Mouse (Mus musculus) right cerebral cortex, adult 2 months (tissue): ENCODE measurements around the gene 9430097D07Rik.

Source experiments
- DNase-seq, 2 experiments: peaks; one replicate each; pipeline ENCODE4 v3.0.0; 2021 to 2022; ENCODE audit warnings: low spot score in 2 of 2

Gene 9430097D07Rik

DNA sequence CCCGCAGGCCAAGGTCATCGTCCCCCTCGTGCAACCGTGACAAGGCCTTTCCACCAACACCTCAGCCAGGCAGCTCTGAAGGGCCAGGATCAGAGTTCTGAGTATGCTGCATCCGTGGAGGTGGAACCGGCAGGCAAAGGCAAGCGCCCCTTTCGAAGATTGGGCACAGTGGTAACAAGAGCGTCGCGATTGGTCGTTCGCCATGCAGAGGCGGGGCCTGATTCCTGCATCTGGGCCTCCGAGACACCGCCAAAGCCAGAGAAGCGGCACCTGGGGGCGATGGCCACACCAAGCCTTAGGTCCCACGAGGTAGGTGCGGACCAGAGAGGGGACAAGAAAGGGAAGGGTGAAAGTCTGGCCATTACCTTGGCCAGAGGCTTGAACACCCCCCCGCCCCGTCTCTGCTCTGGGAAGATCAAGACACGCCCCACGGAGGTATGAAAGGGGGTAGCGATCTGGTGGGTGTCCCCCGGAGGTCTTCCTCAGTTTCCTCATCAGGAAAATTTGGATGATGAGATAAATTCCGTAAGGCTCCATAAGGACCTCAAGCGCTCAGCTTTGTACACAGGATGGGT, at the start of gene 9430097D07Rik:
TSS of gene 9430097D07Rik (minus strand) at position 99 of the 575 bp plus-strand sequence.
- peak; percentile 76 to 83 for DNase-seq

DNA sequence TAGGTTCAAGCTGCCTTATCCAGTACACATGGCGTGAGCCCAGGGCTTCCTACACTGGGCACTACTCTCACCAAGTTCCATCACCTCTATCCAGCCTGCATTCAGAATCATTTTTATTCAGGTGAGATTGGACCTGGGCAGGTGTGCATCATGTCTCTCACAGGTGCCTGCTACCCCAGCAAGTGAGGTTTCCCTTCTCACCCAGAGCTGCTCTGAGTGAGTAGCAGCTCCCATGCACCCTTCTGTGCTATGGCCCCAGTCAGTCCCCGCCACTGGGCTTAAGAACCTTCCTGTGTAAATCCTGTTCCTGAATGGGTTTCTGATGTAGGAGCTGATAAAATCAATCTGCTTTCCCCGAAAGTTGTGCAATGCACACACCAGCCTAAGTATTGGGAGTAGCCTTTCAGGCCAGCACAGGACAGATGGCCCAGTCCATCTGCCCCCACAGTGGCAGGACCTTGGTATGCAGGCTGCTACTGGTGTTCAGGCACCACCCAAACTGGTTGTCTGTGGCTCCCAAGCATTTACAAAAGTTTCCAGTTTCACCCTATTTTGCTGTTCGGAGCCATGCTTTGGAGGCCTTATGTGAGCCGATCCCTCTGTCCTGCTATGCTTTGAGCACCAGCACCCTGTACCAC, 48.7 kb upstream of the 9430097D07Rik start:
- DNase-seq: no peak

DNA sequence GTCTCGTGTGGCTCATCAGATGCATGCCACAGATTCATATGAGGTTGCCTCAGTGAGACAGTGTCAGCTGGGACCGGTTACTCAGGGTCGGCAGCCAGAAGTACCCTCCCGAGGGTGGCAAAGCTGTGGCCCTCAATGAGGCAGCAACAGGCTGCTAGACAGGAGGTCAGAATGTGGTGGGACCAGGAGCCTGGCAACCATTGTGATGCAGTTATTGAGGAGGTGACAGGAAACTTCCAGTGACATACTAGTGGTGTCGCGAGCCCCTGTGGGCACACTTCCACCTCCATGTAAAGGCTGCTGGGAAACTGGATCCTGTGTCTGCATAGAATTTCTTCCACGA, 46.0 kb upstream of the 9430097D07Rik start, which contains the start of gene Ak1:
TSS of gene Ak1 (plus strand) at position 242 of the 343 bp plus-strand sequence.
- no peak for DNase-seq

DNA sequence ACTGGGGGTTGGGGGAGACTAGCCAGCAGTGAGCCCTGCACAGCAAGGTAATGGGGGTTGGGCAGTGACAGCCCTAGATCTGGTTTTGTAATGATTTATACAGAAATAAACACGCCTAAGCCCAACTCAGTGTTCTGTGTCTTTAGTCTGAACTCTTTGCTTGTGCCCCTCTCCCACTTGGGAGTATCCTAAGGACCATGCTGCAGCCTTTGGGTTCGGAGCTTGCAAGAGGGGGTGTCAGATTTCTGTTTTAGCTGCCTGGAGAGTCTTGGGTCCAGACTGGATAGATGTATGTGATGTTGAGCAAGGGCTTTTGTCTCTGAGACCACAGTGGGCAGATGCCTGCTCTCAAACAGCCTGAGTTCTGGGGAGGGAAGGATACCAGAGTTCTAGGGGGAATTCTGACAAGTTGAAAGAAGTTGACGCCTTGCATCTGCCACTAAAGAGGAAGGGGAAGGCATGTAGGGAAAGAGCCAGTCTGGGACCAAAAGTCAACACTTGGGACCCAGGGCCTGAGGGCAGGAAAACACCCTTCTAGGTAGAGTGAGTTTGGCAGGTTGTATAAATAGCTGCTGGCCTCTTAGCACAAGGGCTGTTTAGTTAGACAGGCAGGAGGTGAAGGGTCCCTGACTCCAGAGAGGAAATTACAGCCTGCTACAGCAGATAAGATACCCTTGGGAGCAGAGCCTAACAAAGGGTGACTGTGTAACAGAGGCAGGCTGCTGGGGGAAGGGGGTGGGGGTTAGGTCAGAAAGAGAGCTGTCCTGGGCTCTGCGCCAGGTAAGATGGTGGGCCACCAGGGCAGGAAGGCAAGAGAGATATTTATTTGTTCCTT, 45.4 kb upstream of the 9430097D07Rik start:
- no peak for DNase-seq

DNA sequence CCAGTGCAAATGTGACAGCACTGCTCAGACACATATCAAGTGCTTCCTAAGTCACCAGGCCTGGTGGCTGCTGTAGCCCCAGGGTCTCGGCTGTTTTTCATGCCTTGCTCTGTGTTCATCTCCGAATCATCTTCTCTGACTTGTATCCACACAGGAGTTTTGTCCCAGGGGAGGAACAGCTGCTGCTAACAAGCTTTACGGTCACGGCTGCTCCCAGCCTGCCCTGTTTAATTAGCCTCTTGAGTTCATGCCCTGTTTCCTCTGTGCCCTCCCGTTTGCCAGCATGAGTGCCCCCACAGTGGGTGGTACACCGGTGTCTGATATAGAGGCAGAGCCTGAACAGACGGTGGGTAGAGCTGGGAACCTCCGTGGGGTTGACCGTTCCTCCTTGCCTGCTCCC, 42.6 kb upstream of the 9430097D07Rik start:
- DNase-seq: no peak

DNA sequence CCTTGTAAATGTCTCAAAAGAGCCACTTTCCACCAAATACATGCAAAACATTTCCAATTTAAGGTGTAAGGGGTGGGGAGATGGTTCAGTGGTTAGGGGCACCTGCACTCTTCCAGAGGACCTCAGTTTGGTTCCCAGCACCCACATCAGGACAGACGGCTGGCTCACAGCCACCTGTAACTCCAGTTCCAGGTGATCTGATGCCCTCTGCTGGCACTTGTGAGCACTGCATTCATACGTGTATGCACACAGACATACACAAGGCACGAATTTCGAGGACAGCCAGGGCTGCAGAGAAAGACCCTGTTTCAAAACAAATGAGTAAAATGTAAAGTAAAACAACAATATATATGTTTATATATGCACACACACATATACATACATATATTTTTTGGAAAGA, 42.1 kb upstream of the 9430097D07Rik start:
- DNase-seq: no peak

DNA sequence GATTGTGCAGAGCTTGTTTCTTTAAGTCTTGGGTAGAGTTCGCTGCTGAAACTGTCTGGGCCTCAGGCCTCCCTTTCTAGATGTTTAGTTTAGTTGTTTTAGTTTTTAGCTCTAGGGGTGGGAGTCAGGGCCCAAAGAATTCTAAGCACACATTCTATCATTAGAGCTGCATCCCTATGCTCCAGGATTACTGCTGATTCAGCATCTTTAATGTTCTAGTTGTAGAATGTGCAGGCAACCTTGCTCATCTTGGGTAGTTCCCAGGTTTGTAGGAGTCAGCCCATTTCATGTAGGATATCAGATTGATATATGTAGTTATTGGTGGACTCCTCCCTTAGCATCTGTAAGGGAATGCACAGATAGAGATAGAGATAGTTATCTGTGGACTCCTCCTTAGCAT, 41.6 kb upstream of the 9430097D07Rik start:
- no peak for DNase-seq

DNA sequence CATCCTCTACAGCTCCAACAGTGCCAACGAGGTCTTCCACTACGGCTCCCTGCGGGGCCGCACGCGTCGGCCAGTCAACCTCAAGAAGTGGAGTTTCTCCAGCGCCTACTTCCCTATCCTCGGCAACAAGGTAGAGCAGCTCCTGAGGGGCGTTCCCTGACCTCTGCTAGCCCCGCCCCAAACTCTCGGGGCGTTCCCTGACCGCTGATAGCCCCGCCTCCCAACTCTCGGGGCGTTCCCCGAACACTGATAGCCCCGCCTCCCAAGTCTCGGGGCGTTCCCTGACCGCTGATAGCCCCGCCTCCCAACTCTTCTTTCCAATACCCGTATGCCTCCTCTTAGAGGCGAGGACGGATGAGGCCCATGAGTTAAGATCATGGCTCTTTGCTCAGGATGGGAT, 36.8 kb upstream of the 9430097D07Rik start:
- no peak for DNase-seq

DNA sequence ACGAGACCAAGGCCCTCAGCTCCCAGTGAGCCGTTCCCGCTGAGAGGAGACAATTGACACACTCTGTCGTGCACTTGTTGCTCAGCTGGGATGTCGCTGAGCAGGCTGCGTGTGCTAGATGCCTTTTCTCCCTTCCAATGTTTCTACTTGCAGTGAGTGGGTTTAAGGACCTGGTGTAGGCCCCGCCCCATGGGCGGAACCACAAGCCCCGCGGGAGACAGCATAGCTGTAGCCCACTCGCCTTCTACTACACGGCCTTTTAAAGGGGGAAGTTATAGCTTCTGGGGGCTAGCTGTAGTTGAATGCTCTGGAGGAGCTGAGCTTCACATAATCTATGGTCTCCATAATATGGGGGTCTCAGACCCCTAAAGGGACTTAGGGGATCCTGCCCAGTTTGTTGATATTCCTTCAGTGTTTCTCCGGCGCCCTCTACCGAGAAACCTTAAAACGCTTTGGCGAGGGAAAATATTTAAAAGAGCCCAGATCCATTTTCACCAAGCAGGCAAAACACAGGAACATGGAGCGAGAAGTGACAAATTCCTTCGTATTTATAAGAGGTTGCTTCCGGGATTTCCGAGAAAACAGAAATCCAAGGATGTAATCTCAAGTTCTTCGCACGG, 35.2 kb upstream of the 9430097D07Rik start:
- peak; percentile 58 to 71 for DNase-seq

DNA sequence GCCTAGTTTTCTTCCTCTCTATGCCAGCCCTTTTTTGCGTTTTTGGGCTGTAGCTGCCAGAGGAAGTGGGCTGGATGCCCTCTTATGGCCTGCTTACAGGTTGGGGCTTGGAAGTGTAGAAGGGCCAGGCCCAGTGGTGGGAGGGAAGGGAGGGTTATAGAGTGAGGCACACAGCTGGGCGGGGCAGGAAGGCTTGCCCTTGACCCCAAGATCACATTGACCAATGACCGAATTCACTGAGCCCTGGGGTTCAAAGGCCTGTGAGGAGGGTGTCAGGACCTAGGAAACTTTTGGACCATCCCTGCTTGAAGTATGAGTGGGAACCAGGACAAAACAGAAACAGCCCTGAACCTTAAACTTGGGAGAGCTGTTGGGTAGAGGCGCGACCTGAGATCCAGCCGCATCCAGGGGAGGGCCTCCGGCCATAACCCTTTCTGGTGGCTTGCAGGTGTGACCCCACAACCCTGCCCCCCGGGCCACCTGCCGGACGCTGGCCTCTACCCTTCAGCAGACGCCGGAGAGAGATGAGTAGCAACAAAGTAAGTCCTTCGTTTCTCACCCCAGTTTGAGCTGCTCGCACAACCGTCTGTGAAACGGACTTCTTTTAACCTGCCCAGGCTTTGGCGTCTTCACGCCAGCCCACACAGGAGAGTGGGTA, 33.4 kb upstream of the 9430097D07Rik start:
- no peak for DNase-seq

DNA sequence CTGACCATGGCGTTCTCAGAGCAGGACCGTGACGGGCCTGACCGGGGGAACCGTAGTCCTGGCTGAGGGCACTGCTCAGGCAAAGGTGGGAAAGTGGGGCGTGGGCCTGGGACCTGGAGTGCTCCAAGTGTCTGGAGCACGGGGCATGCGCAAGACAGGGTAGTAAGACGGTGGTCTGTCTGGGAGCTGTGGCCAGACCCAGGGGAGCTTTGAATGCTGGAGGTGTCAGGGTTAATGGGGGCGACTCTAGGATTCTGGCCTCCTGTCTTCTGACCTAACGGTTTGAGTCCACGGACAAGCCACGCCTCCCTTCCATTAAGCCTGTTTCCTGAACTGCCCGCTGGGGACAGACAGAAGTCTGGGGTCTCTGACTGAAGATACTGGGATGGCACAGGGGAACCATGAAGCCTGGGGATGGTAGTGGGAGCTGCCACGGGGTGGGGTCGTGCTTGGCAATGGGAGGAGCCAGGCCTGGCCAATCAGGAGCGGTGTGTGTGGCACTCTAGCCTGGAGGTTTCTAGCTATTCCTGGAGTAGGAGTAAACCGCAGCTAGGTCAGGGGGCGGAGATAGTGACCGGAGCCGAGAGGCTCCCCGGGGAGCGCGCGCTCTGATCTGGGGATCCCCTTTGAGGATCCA, 32.8 kb upstream of the 9430097D07Rik start:
- peak; percentile 43 to 47 for DNase-seq

DNA sequence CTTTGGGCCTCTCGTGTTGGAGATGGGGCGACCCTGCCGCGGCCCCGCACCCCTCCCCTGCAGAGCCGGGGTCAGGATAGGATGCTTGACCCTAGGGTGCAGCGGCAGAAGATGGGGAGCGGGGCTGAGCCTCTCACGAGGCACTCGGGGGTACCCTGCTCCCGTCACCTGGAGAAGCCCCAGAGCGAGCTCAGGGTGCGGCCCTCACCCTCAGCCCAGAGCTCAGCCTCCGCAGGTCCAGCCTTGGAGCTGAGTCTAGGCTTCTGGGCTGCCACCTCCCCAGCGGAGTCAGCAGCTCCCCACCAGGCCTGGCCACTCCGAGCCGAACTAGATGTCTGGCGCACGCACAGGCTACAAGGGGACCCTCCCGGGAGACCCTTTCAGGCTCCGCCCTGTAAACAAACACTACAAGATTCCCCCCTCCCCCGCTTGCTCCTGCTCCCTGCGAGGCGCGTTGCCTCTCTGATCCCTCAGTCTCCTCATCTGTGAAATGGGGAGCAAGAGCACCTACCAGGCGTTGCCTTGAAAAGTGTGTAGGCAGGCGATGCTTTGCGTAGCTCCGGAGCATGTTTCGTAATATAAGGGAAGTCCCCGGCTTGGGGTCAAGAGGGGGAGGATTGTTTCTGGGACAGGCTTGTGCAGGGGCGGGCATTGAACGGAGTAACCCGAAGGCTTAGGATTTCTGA, 31.9 kb upstream of the 9430097D07Rik start:
- peak; percentile 55 to 60 for DNase-seq

DNA sequence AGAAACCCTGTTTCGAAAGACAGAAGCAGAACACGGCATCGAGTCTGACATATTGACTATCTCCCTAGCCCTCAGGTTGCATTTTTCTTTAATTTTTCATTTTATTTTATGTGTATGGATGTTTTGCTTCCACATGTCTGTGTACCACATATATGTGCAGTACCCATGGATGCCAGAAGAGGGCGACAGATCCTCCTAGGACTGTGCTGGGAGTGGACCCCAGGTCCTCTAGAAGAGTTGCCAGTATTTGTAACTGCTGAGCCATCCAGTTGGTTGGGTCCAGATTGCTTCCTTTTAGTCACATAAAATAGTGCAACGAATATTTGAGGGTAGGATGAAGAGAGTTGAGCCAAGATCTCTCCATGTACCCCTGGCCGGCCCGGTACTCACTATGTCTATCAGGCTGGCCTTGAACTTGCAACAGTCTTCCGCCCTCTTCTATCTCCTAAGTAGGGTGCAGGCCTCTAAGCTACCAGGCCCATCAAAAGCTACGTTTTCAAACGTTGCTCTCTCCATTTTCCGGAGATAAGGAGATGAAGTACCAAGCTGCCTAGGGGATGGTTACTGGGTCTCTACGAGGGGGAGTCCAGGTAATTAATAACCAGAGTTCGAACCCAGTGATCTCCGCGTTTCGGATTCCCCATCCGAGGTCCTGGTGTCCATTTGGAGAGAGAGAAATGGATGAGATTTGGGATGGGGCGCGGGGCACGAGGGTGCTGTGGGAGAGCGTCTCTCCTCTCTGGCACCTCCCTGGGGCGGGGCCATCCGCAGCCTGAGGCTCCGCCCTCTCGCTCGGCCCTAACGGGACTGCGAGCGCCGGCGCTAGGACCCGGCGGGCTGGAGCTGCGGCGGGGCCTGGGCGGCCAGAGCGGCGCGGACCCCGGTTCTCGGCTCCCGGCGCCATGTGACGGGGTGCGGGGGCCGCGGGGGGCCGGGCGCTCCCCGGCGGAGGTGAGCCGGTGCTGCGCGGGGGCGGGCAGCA, 31.0 kb upstream of the 9430097D07Rik start:
- DNase-seq: peak; percentile 71 to 81

DNA sequence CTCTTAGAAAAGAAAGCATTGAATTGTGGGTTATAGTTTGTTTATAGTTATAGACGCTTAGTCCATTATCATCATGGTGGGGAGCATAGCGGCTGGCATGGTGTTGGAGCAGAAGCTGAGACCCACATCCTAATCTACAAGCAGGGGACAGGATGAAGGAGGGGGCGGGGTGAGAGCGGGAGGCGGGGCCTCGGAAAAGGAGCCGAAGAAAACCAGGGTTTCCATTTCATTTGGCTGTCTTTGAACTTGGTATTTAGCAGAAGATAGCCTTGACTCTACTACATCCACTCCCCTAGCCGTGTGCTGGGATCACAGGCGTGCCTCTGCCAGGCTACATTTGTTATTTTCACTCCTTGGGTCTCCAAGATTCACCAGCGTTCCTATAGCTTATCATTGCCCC, 29.1 kb upstream of the 9430097D07Rik start:
- no peak for DNase-seq

DNA sequence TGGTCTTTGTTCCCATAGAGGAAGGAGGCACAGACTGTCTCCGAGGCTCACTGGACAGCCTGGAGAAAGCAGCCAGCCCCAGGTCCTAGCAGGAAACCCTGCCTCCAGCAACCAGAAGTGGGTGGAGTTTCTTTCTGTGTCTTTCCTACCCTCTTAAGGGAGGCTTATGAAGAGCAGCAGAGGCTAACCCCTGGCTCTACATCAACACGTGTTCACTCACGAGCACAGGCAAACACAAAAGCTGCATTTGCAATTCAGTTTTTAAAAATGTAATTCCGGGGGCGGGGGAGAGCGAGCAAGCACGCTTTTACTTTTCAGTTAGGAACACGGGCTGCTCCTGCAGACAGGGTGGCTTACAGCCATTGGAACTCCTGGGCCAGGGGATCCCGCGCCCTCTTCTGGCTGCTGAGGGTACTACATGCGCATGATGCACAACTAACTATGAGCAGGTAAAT, 27.1 kb upstream of the 9430097D07Rik start:
- DNase-seq: peak; percentile 92 to 94

DNA sequence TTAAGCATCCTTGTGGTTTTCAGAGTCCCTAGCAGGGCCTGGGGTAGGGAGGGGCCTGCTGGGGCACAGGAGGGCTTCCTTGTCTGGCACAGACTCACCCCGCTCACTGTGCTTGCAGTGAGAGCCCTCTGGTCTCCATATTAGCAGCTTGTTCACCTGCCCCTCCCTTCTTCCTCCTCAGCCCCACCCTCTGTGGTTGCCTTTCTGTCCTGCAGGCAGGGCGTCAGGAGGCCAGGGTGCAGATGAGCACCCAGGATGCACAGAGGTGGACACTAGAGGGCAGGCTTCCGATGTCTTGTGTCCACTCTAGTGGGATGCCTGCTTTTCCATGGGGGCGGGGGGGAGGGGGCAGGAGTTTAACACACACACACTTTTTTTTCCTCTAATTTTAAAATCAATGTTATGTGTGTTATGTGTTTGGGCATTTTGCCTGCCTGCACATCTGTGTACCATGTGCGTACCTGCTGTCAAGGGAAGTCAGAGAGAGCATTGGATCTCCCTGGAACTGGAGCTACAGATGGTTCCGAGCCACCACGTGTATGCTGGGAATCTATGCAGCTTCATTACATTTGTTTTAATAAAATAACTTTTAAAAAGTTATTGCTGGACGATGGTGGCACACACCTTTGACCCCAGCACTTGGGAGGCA, 26.1 kb upstream of the 9430097D07Rik start:
- no peak for DNase-seq

DNA sequence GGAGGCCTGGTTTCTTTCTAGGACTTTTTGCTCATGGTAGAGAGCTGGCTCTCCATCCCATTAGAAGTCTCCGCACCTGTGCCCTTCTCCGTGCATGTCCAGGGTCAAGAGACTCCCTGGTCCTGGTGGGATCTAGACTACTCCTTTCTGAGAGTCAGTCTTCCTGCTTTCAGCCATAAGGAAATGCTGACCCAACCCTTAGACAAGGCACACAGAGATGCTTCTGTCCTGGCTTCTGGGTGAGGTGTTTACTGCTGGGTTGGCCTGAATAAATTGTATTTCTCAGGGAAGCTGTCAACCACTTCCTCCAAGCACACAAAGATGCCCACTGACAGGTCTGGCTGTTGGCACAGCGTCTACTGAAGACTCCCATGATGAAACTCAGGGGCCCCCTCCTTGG, 23.9 kb upstream of the 9430097D07Rik start, which contains the start of gene St6galnac6:
TSS of gene St6galnac6 (plus strand) at position 301 of the 400 bp plus-strand sequence.
- DNase-seq: no peak

DNA sequence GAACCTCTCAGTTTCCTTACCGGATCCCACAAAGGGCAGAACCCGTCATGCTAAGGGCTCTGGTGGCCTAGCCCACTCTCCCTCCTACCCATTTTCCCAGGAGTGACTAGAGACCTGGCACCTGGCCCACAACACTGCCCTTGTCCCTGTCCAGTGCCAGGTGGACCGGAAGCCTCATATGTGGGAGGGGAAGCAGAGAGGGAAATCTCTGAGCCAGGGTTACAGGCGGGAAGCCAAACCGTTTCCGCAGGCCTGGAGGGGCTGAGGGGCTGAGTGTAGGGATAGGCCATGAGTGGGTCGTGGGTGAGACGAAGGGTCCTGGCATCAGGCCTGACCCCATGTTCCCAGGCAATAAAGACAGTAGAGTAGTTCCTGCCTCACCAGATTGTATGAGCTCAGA, 23.0 kb upstream of the 9430097D07Rik start:
- DNase-seq: no peak

DNA sequence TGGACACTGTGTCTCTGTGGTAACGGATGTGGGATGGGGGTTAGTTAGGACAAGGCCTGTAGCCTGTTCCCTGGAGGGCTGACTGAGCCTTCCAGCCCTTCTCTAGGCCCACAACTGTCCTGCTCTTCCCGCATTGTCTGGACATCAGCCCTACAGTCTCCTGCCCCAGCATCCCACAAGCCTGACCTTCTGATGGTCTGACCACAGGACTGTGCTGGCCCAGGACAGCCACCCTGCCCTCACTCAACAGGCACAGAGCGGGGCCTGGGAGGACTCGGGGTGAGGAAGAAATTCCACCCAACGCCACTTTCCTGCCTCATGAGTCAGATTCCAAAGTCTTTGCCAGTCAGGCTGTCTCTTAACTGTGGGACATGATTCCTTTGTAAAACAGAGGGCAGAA, 22.2 kb upstream of the 9430097D07Rik start:
- DNase-seq: no peak
